Mouse (Mus musculus) adipocyte (in vitro differentiated cells): ENCODE results near the gene Cypt1.

Experiments used
- DNase-seq: peaks from one replicate; pipeline ENCODE4 v3.0.0-alpha.2; 2016; ENCODE audit warnings: low spot score

The Cypt1 gene

GRCm38 (mm10) chrX:16522569-16522968 lies at the start of gene Cypt1:
Gene Cypt1, plus strand, starts transcription at chrX:16522869.
- DNase-seq: no peak

- peak; percentile 82 for DNase-seq
Observed at GRCm38 (mm10) chrX:16546806-16547205, 24.1 kb downstream of the Cypt1 start.

DNA sequence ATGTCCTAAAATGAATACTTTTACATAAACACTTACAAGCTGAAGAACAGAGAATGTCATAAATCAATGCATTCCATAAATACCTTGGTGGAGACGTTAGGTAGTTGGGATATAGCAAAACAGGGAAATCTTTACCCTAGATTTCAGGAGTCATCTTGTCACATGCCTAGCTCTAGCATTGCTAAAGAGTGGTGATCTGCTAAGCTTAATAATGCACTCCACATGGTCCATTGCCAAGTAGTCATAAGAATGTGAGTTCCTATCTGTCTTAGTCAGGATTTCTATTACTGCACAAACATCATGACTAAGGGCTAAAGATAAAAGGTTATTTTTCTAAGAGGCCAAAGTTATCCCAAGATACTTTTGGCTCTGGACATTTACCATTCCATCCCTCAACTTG lies 34.4 kb downstream of the Cypt1 start:
- DNase-seq: peak; percentile 84

- peak; percentile 89 for DNase-seq
Observed at GRCm38 (mm10) chrX:16558501-16558900, 35.8 kb downstream of the Cypt1 start.
